Mouse (Mus musculus): ENCODE results near the gene Nbea.
A peak's percentile ranks its signal among the peaks of the same experiment; 100 is the strongest.

The Nbea gene

DNA sequence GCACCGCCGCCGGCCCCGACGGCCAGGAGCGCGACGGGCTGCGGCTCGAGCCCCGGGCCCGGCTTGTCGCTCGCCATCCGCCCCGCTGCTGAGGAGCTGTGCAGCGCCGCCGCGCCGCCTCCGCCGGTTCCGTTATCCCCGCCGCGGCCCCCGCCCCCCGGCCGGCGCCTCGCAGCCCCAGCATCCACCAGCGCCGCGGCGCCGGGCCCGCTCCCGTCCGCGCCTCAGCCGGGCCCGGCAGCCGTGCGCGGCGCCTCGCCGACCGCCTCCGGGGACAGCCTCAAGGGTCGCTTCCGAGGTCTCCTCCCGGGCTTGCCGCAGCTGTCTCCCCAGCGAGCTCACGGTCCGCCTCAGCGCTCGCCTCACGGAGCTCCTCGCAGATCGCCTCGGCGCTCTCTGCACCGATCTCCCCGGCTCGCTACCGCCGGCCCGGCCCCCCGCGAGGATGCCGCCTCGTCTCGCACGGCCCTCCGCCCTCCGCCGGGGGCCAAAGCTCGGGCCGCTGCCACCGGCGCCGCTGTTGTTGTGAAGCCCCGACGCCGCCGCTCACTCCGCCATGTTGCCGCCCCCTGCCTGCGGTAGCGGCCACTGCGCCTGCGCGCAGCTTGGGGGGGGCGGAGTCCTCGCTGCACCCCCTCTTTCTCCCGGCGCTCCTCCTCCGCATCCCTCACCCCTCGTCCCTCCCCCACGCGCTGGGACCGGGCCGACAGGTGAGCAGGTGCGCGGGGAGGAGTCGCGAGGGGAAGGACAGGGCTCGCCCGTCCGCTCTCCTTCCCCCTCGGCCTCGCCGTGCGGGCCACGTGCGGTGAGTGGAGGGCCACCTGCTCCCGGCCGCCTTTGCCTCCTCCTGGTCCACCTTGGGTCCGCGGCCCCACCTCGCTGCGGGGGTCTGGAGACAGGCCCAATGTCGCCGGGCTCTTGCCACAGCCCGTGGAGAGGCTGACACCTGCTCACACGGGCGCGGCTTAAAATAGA is at the start of gene Nbea:
Nbea (minus strand) TSS at position 543 of the 975 bp plus-strand sequence.
- DNase-seq: peak; percentile 89

DNA sequence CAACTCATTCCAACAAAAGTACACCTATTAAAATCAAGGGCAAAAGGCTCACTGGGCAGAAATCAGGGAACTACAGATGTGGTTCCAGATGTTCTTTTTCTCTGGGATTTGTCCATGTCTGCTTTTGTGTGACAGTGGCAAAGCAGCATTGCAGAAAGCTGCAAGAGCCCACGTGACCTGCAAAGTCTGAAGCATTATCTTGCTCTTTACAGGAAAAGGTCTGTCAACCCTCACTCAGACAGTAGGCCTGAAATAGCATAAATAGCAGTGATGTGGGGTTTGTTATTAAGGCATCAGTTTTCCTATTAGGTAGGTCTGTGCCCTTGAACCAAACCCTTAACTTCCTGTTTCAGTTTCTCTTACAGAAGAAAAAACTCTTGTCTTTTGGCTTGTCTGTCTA is 45.8 kb upstream of the Nbea start:
- DNase-seq: peak; percentile 1

DNA sequence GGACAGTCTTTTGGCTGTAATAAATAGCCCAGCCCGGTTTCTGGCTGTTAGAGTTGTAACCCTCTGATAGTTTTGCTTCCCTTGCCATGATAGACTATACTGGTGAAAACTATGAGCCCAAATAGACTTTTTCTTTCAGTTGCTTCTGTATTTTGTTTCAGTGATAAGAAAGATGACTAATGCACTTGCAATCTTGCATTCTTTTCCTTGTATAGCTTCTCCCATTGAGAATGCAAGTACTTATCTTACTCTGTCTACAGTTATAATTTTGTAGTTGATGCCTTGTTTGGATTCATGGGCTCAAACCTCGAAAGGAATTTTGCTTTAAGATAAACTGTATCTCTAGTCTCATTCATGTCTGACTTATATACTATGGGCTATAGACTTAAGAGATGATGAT is 32.5 kb upstream of the Nbea start:
- DNase-seq: no peak

DNA sequence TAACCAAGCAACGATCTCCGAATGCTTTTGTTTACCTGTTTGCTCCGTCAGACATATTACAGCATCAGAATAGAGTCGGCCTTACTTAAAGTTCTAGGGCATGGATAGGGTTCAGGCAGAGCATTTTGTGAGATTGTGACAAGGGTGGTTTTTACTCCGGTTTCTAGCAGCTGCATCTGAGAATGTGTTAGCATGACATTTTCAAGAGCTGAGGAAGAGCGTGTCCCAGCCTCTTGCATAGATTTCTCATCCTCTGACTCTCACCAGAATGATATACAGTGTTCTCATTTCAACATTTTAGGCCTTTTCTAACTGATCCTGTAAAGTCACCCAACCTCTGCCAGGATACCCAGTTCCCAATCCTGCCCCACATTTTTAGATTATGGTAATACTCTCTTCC is 20.5 kb upstream of the Nbea start:
- no peak for DNase-seq

DNA sequence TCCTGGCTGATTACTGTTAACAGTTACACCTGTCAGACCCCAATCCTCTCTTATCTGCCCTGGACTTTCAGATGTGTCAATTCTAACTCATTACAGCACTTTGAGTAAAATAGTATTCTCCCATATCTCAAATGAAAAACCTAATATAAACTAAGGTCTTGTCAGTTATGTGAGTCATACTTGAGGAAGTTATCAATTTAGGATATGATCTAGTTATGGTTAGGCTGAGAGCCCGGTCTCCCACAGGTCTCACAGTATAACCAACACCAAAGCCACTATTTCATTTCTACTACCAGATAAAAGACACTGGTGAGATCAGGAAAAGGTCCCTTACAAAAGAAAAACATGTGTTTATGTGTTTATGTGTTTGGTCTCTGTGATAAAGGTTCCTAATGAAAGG is 4.7 kb upstream of the Nbea start:
- DNase-seq: no peak

DNA sequence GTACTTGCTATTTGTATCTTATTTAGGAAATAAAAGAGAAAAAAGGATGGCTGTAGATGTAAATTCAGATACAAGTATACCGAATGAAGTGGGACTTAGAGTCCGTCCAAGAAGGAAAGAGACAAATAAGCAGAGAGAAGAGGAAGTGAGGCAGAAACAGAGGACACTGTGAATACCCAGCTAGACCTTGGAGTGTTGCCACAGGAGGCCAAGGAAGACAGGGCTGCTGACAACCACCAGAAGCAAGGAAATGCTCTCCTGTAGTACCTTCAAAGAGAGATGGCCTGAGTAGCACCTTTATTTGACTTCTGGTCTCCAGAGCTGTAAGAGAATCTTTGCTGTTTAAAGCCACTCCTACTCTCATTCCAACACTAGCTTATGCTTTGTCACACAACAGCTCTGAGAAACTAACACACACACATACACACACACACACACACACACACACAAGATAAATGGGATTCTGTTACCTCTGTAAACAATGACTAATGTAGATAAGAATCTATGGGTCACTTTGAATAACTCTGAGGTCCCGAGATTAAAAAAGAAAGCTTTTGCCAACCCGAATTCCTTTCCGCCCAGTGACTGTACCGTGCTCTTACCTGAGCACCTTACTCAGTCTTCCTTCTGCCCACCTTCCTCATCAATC is 3.8 kb upstream of the Nbea start:
- DNase-seq: no peak

DNA sequence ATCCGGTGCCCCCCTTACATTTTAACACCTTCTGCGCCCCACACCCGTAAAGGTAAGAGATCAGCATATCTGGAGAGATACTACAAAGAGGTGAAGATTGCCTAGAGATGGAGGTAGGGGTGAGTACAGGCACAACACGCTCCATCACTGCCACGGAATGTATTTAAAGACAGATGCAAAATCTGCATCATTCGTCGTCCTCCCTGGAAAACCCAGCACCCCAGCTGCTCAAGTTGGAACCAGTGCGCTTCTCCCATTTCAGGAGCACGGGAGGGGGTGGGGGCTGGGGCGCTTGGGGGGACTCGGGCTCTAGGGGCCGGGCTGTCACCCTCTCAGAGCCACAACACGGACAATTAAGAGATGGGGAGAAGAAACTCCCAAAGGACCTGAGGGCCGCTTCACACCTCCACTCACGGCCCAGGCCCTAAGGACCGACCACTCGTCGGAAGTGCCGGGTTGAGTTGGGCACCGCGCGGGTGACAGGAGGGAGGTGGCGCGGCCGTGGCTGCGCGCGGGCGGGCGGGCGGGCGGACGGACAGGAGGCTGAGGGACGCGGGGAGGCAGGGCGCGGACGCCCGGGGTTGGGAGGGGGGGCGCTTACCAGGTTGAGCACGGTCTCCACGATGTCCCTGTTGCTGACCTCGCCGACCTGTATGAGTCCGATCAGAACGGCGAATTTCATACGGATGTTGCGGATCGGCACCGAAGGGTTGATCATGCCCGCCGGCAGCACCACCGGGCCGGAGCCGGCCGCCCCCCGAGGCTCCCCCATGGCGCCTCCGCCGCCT is 936 bp downstream of the Nbea start:
- peak; percentile 51 for DNase-seq

DNA sequence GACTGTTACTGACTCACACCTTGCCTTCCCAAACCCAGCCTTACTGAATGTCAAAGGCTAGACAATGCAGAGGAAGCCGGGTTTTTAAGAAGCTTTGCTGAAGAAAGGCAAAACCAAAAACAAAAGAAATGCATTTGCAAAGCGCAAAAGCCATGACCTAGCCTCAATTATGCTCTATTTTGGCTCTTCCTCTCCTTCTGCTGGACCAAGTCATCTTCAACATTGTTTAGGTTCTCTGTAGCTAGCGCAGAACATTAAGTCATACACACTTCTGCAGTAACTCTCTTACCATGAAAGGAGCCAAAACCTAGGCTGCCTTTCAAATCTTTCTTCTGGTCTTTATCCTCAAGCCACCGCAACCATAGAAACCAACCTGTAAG is 1.5 kb downstream of the Nbea start:
- peak; percentile 8 for DNase-seq

DNA sequence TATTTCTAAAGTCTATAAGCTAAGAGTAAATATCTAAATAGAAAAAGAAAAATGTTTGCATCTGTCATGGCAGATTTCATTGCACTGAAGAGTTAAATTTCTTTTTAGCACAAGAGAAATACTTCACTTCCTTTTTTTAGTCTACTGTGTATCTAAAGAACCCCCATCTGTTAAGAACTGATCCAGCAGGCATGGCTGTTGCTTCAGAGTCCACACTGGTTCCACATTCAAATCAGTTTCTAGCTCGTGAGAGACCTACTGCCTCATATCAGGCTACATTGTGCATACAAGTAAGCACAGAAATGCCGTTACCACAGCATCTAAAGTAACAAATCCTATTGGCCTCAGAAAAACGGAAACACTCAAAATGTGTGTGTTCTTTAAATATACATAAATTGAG is 2.5 kb downstream of the Nbea start:
- peak; percentile 3 for DNase-seq

DNA sequence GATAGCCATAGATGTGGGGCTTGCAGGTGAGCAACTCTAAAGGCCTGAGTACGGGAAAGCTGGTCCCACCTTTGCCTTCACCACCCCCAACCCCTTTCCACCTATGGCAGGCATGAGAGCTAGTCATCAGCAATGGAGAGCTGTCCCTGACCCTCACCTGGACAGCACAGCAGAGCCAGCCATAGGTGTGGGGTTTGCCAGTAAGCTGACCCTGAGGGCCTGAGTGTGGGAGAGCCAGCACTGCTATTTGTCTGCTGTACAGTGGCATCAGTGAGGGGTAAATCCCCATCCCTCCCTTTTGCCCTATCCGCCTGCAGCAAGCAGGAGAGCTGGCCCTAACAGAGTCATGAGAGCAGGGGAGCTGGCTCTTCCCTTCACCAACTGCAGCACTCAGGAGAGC is 25.6 kb downstream of the Nbea start:
- no peak for DNase-seq

DNA sequence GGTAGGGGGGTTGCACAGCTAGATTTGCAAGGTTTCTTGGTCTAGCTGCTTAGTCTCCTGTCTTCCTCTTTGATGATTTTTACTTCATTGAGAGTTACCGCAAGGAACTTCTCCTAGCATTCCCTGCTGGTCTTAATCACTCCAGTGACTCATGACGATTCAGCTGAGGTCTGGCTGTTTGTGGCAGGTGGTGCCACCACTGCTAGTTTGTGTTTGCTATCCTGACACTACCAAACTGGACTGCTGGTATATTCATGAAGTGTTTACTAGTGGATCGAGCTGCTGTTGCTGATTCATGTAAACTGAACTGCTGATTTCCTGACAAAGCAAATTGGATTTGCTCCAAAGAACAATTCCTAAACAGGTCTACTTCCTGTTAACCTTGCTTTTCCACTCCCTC is 56.8 kb downstream of the Nbea start:
- no peak for DNase-seq

DNA sequence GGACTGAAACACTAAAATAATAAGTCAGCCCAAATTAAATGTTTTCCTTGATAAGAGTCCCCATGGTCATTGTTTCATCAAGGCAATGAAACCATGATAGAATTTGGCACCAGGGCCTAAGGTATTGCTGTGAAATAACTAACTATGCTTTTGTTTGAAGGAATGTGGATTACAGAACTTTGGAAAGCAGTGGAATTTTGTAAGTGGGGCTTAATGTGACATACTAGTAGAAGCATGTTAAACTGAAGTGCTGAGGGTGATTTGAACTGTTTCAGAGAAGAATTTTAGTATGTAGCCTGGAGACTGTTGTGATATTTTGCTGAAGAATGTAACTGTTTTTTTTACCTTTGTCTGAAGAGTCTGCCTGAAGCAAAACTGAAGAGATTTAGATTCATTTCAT is 66.9 kb downstream of the Nbea start:
- no peak for DNase-seq

DNA sequence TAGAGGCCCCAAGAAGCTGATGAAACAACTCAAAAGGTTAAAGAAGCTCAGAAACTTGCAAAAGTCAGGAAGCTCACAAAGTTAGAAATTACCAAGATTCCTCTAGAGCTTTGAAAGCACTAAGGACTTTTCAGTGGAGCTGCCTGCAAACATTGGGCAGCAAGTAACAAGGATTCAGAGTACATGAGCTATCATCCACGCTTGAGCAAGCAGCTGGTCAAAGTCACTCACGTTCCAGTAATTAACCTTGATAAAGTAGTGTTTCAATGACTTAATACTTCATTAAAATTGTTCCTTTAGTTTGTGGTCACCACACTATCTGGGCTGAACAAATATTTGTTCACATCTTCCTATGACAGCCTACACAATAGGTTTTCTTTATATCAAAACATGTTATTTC is 75.4 kb downstream of the Nbea start:
- DNase-seq: no peak

DNA sequence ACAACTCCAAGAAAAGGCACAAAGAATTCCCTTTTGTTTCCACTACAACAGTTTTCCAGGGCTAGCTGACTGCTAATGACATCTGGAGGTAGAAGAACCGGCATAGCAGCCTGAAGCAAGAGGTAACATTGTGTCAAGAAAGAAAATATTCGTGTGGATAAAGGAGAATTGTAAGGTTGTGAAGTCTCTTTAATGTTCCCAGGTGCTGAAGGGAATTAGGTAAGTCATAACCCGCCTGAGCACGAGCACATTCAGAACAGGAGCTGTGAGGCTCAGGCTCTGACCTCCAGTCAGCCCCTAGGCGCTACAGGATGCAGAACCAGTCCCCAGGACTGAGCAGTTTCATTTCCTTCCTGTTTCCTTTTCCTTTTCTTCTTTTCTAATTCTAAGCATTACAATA is 86.4 kb downstream of the Nbea start:
- DNase-seq: peak; percentile 36

DNA sequence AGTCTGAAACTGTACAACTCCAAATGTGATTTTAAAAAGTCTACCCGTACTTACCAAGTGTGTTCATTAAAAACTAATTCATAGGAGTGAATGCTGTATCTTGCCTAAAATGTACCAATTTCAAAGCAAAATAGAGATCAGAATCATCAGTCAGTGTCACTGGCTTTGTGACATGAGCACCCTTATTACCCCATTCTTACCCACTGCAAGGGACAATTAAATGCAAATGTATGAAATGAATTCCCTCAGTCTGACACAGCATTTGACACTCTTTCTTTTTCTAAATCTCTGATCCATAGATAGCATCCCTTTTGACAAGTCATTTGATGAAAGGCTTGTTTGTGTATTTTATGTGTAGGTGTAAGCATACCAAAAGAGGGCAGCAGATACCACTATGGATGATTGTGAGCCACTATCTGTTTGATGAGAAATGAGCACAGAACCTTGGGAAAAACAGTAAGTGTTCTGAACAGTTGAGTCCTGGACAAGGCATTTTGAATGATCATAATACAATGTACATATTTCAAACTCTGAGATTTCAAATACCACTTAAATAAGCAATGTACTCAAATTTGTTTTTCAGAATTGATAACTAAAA is 104.4 kb downstream of the Nbea start:
- DNase-seq: peak; percentile 21

DNA sequence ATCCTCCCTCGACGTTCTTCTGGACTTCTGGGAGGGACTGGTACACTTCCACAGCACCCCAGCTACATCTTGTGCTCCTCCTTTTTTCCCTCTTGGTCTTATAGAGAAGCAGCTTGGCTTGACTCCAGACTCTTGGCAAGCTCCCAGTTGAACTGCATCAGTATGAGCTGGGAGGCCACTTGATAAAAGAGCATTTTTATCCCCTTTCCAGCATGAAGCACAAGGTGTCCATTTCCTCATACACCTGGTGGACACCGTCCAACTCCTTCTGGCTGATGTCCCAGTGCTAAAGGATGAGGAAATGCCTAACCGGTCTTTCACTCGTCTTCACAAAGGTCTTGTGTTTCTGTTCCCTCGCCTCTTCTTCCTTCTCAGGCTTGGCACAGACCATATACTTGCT is 115.7 kb downstream of the Nbea start:
- no peak for DNase-seq

DNA sequence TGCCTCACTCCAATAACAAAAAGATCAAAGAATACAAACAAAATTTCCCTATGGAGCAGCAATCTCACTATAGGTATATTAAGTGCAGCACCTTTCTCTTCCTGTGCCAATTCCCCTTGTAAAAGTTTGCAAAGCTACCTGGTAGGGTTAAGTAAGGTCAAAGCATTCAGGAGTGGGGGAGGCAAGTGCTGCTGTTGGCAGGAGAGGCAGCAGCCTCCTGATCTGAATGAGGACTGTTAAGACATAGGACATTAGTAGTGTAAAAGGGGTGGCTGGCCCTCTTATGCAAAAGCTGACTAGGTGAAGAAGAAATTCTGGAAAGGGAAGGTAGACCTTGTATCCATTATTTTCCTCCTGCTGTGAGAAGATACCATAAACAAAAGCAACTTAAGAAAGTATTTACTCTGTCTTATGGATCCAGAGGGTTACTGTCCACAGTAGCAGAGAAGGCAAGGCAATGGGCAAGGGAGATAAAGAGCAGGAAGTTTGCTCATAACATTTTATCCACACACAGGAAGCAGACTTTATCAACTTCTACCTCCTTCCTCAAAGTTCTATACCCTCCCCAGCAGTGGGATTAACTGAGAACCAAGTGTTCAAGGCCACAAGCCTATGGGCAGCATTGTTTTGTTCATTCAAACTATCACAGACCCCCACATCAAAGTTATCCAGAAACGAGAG is 117.0 kb downstream of the Nbea start:
- DNase-seq: no peak

DNA sequence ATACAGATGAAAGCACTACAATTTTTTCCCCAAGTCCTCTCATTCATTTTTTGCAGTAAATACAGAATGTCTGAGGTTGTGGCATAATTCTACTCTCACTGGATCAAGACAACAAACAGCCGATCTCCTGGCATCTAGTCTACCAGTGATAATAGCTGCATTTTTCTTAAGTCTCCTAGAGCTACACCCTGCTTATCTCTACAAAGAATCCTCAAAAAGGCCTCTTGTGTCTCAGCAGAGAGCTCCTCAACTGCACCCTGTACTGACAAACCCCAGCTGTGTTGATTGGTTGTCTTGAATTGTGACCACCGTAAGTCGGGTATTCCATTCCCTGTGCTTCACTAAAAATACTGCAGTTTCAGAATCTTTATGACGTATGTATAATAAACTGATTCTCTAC is 118.3 kb downstream of the Nbea start:
- no peak for DNase-seq

DNA sequence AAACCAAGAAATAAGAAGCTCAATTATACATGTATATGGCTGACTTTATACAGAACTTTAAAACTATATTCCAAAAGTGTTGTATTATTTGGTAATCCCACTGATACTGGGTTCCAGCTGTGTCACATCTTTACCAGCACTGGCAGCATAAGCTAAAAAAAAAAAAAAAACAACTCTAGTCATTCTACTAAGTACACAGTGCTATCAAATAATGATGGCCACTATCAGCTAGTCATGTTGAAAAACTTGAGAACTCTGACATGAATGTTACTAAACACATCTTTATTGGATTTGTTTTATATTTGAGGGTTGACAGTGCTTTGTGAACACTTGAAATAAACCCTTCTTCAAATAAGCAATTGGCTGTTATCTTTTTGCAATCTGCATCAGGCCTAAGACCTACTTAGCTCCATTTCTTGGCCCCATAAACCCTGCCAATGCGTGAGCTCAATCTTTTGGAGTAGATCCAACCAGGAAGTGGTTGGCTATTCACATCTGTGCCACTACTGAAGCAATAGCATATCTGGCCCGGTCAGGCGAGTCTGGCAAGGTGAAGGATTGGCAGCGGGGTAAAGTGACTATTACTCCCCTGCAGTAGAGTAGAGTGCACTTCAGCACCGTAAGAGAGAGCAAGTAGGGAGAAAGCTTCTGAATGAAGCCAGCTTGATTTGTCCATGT is 137.7 kb downstream of the Nbea start:
- no peak for DNase-seq

DNA sequence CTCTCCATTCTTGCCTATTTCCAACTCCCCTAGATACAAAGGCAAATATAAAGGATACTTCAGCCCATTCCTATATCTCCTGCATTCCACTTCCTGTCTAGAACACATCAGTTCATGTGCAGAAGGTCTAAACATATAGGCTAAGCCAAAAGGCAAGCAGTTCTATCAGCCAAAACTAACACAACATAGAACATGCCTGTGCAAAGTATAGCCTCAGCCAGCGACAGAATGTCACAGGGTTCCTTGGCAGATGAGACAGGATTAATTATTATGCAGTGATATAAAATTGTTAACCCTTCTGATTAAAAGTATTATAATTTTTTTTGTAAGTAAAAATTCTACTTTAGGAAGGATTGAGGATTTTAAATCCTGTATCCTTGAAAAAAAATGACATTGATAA is 140.4 kb downstream of the Nbea start:
- no peak for DNase-seq

DNA sequence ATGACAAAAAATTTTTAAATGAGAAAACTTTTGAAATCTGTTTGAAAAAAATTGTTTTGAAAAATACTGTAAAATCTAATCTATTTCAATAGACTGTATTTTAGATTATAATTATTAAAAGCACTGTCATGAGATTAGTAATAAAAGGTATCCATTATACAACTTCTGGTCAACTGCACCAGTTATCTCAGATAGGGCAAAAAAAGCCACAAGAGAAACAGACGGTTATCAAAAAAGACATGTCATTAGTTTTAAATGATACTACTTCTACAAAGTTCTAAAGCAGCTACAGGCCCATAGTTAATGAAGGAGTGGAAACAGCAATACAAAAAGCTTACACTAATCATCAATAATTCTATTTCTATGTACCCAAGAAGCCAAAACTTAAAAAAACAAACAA is 144.0 kb downstream of the Nbea start:
- no peak for DNase-seq

DNA sequence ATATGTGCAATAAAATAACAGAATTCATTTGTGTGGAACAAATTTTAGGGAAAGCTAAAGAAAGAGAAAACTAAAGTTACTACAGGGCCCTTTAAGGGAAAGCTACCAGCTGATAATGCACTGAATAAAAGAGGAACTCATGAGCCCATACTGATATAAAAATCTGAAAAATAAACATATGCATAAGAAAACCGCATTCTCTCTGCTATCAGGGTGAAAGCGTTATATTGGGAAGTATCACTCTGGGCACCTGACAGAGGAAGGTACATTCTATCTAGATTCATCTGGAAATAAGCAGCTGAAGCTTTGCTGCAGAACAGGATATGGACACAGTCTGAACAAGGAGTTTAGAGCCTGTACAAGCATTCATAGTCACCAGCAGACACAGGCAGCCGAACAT is 148.9 kb downstream of the Nbea start:
- no peak for DNase-seq
